Mouse (Mus musculus): ENCODE data around the gene Tmsb15b1.
"Not testable (repeated sequence)": the region's sequence is repeated elsewhere in the genome, so short reads cannot be mapped to it uniquely, and the experiment has no call there.

Gene Tmsb15b1

DNA sequence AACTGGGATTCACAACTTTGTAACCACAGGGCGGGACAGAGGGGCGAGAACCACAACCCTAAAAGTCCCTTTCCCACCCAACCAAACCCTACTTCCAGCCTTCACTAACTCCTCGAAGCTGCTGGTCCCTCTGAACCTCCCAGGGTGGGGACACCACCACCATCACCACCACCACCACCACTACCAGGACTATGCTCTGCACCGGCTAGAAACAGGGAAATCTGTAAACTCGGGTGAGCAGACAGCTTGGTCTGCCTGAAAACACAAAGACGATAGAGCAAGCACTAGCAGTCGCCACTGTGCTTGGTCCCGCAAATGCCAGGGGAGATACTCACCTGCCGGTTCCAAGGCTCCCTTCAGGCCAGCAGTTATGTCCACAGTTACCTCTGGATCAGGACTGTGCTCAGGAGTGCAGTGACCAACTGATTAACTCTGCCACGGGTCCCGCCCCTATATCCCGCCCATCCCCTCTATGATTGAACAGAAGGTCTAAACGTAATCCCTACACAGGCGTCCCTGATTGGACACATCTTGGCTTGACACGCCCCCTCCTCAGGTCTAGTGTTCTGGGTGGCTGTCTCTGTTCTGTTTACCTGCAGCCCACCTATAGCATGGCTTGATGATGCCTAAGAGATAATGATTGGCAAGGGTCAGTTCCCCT lies at the start of gene Tmsb15b1, which contains the start of gene Tmsb15l:
TSS of gene Tmsb15b1 (minus strand) at position 451 of the 661 bp plus-strand sequence.
TSS of gene Tmsb15l (minus strand) at position 446 of the 661 bp plus-strand sequence.
- DNase-seq (ENCODE audit: low spot score in 2 of 2) = peak in 1 of 2 experiments; percentile 29

GRCm38 (mm10) chrX:137019310-137019709 lies 42.6 kb upstream of the Tmsb15b1 start:
- no peak for DNase-seq (ENCODE audit: low spot score in 2 of 2)

- no peak for DNase-seq (ENCODE audit: low spot score in 2 of 2)
Measured at GRCm38 (mm10) chrX:137017668-137018067, 41.0 kb upstream of the Tmsb15b1 start.

DNA sequence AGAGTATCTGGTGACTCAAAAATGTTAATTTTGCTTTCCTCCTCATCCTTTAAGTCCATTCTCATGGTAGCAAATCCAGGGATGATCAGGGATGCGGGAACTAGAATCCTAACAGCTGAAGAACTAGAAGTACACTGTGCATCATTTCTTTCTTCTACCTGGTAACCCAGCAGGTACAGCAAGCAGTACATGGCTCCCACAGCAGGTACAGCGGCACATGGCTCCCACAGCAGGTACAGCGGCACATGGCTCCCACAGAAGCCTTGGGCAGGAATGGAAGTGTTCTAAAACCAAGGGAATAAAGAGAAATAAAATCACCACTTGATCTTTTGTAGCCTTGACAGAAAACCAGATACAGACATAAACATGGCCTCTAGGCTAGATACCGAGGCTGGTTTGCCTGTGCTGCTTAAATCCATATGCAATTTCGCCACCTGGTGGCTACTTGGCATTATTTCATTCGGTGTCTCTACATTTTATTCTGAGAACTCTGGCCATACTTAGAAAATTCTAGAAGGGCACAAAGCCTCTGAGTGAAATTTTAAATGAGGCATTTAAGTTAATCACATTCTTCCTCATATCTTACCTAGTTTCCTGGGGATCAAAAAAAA lies 38.5 kb upstream of the Tmsb15b1 start:
- no peak for DNase-seq (ENCODE audit: low spot score in 2 of 2)

GRCm38 (mm10) chrX:136996256-136996655 lies 19.6 kb upstream of the Tmsb15b1 start:
- DNase-seq (ENCODE audit: low spot score in 2 of 2) = no peak

- no peak for DNase-seq (ENCODE audit: low spot score in 2 of 2)
Measured at GRCm38 (mm10) chrX:136993641-136994040, 17.0 kb upstream of the Tmsb15b1 start.

DNA sequence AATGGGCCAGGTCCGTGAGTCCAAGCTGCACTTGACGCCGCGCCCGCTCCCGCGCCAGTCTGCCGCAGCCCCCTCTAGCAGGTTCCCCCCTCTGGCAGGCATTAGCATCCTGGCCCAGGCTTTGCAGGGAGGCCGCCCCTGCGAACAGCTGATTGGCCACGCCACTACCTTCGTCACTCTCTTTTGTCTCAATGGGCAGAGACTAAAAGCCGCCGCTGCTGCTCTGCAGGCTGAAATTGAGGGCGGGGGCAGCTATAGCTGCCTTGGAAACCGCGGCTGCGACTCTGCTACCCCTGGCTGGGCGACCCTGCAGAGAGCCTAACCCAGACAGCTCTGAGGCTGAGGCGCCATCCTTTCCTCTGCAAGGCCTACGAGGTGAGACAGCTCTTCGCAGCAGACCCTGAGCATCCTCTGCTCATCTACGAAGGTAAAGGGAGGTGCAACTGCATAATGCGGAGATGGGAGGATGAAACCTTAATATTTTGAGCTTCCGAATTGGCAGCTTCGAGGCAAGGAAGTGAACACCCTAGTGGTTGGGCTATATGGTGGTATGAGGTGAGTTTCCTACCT lies 16.4 kb upstream of the Tmsb15b1 start, which contains the start of gene Zcchc18:
TSS of gene Zcchc18 (plus strand) at position 178 of the 570 bp plus-strand sequence.
- DNase-seq (ENCODE audit: low spot score in 2 of 2) = peak in 1 of 2 experiments; percentile 33

- no peak for DNase-seq (ENCODE audit: low spot score in 2 of 2)
Measured at GRCm38 (mm10) chrX:136992191-136992965, 15.7 kb upstream of the Tmsb15b1 start.

- no peak for DNase-seq (ENCODE audit: low spot score in 2 of 2)
Measured at GRCm38 (mm10) chrX:136991274-136991673, 14.6 kb upstream of the Tmsb15b1 start.

DNA sequence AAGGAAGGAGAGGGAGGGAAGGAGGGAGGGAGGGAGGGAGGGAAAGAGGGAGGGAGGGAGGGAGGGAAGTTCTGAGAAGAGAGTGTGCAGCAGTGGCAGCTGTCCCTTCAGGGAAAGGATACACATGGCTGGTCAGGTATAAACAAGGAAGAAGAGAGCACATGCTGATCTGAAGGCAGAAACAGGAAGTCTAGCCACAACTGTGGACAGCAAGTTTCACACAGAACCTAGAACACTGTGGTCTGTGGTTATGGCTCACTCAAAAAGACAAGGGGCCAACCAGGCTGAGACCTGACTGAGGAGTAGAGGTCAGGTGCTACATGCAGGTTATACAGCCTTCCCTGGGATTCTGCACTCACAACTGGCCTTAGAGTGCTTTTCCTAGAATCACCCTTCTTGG lies 9.4 kb upstream of the Tmsb15b1 start:
- DNase-seq (ENCODE audit: low spot score in 2 of 2) = no peak

GRCm38 (mm10) chrX:136978616-136979015 lies 1.9 kb upstream of the Tmsb15b1 start:
- DNase-seq (ENCODE audit: low spot score in 2 of 2) = no peak

GRCm38 (mm10) chrX:136975397-136975796 lies 1.3 kb downstream of the Tmsb15b1 start, which contains the start of gene Tmsb15b2:
Gene Tmsb15b2, minus strand, starts transcription at chrX:136975497.
- DNase-seq (ENCODE audit: low spot score in 2 of 2) = not testable (repeated sequence)

DNA sequence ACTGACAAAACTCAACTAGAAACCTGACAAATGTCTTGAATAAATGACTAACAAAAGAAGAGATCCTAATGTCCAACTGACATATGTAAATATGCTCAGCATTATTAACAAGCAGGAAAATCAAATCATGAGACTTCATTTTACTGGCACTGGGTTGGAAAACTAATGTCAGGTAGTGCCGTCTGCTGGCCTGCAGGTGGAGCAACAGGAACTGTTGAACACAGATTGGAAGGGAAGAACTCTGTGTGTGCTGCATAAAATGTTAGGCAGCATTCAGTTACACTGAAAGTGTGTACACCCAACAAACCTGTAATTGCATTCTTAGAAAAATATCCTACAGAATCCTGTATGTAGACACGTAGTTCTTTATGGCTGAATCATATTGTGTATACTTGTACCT lies 17.0 kb downstream of the Tmsb15b1 start:
- no peak for DNase-seq (ENCODE audit: low spot score in 2 of 2)

GRCm38 (mm10) chrX:136958300-136958699 lies 18.4 kb downstream of the Tmsb15b1 start:
- DNase-seq (ENCODE audit: low spot score in 2 of 2) = not testable (repeated sequence)

- peak; percentile 20 to 69 for DNase-seq (ENCODE audit: low spot score in 2 of 2)
Measured at GRCm38 (mm10) chrX:136957583-136958279, 18.9 kb downstream of the Tmsb15b1 start.

GRCm38 (mm10) chrX:136937985-136938384 lies 38.7 kb downstream of the Tmsb15b1 start:
- DNase-seq (ENCODE audit: low spot score in 2 of 2) = no peak

DNA sequence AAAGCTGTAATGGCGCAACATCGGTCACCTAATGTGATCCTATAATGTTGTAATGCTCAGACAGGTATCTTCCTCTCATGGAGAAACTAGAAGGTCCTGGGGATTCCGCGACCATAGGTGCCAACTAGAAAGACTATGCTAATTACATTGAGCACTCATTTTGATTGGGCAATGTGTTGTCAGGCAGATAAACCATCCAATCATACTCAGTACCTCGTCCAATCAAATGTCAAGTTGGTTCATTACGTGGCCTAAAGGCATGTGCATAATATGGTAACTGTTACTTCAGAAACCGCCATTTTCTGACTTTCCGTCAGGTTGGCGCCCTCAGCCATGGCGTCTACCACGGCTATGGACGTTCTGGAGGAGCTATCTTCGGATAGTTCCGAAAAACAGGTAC lies 49.6 kb downstream of the Tmsb15b1 start, which contains the start of gene H2bfm:
TSS of gene H2bfm (plus strand) at position 295 of the 400 bp plus-strand sequence.
- DNase-seq (ENCODE audit: low spot score in 2 of 2) = no peak

- no peak for DNase-seq (ENCODE audit: low spot score in 2 of 2)
Measured at GRCm38 (mm10) chrX:136925863-136926262, 50.8 kb downstream of the Tmsb15b1 start.

Data from urinary bladder, postnatal 4 days (tissue).